Mouse (Mus musculus) B cell, adult 2 months (primary cell): ENCODE measurements at regions not wholly inside any gene's neighbourhood (a gene's known extent, or its start where the extent isn't known, plus 50 kb on each side); places are given as distances from the start of the nearest gene placed in this dataset.

ENCODE experiments used
- DNase-seq, 2 experiments: peaks; one replicate each; pipeline ENCODE4 v3.0.0; 2022

- DNase-seq = no peak
These were observed 87.6 kb upstream of the Atp1a1 start for GRCm38 (mm10) chr3:101691937-101692604.

- DNase-seq = no peak
These were observed 86.3 kb upstream of the Atp1a1 start for GRCm38 (mm10) chr3:101690779-101691178.

GRCm38 (mm10) chr3:101690222-101690621 lies 85.7 kb upstream of the Atp1a1 start:
- DNase-seq = no peak

GRCm38 (mm10) chr3:101685203-101685602 lies 80.7 kb upstream of the Atp1a1 start:
- no peak for DNase-seq

GRCm38 (mm10) chr3:101672943-101673342 lies 68.5 kb upstream of the Atp1a1 start:
- DNase-seq = no peak

DNA sequence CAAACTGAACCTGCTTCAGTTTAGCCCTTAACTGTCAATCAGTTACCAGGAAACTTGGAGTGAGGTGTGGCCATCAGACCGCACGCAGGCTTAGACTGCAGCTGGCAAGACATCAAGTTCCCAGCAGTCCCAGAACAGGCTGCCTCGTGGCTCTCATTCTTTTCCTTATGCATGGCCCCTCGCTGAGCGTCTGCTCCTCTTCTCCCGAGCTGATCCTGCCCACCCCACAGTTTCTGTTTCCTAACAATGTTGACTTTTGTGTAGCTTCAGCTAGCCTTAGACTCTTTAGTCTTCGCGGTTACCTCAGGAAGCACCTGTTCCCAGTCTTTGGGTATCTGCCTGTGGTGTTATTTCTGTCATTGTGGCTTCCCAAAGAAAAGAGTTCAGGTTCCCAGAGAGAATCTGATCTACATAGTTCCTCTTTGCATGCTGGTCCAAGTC lies 66.1 kb upstream of the Atp1a1 start:
- no peak for DNase-seq

DNA sequence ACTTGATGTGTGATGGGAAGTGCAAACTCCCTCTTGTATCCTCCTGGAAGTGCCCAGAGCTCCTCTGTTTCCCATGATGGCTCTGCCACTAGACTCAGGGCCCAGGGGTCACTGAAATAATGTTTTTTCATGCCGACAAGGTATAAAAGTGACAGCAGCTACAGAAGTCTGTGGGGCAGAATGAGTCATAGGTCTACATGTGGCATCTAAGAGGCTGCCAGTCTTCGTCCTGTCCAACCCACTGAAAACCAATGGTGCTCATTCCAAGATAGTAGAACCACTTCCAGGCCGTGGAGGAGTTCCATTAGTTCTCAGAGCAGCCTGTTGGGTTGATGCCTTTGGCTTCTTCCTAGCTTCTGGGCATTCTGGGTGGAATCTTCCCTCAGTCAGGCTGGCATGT lies 65.3 kb upstream of the Atp1a1 start:
- no peak for DNase-seq

DNA sequence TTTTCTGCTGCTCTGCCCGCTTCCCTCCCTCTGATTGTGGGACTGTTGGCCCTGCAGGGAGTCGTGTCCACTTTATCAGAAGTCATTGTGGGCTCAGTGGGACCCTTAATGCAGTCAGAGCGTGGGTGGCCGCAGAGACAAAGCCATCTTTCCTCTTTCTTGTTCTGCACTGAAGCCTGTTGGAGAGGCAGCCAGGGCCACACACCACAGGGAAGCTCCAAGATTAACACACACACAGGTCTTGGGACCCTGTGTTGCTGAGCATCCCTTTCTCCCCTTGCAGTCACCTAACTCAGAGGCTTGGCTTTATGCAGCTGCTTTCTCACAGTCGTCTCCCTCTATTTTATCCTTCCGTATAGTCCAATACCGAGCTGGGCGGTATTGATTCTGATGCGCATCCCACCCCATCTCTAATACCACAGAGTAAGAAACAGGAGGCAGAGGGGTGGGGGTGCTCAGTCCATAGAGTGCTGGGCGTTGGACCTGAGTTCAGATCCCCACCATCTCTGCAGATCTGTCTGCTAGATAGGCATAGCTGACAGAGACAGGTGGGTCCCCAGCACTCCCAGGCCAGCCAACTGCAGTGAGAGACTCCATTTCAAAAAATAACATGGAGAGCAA lies 63.4 kb upstream of the Atp1a1 start:
- DNase-seq = no peak

DNA sequence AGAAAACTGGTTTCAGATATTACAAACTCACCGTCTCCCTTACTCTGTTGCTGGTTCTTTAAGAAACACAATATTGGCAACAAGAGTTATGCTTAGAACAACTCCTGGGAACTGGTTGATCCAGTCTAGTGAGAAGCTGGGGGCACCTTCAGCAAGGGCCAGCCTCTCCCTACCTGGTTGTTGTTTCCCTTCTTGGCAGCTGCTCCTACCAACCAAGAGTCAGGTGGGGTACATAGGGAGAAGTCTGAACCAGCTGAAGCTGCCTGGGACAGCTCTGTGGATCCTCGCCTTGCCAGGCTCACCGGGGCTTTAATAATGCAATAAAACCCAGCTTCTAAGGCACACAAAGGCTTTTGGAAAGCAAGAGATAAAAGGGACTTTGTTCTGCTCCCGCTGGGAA lies 62.7 kb upstream of the Atp1a1 start:
- no peak for DNase-seq

GRCm38 (mm10) chr3:101666583-101666982 lies 62.1 kb upstream of the Atp1a1 start:
- no peak for DNase-seq

DNA sequence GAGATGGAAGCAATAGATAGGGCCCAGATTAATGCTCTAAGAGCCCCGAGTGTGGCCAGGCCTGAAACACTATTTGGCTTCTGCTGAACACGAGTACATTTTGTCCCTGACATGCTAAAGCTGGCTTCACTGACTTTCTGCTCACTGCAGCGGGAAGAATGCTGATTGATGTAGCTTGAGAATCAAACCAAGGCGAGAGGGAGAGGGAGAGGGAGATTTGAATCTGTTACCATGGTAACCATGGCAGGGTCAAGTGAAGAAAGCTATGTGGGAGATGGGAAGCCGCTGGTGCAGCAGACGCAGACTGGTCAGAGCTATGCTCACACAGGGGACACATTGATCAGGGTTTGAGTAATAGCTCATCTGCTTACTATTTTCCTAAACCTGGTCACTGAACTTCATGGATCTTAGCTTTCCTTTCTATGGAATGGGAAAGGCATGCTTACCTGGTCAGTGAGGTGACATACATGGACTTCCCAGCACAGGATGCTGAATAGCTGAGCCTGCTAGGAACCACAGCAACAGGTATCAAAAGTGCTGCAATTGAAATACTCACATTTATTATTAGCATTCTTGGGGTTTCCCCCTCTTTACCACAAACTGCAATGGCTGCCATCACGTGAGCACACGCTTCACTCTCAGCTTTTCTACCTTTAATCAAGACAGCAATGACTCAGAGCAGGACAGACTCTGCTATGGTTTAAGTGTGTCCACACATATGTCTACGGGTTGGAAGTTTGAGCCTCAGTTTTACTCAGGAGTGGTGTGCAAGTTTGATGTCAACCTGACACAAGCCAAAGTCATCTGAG lies 56.9 kb upstream of the Atp1a1 start:
- peak in 1 of 2 experiments; percentile 1 for DNase-seq

DNA sequence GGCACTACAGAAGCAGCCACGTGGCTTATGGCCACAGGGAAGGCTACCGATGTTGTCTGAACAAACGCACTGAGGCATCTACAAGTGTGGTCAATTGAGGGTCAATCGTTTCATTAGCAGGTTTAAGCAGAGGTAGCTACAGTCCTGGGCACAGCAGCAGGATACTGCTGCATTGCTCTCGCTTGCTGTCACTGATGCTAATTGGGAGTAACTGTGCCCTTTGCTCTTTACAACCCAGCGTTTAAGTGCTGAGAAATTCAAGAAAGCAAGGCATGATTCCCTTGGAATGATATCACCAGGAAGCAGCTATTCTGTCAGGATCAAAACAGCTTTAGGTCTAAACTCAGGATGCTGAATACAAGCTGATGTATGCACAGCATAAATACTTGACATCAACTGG lies 56.2 kb upstream of the Atp1a1 start:
- DNase-seq = no peak

- no peak for DNase-seq
These were observed 55.7 kb upstream of the Atp1a1 start for GRCm38 (mm10) chr3:101660176-101660575.

DNA sequence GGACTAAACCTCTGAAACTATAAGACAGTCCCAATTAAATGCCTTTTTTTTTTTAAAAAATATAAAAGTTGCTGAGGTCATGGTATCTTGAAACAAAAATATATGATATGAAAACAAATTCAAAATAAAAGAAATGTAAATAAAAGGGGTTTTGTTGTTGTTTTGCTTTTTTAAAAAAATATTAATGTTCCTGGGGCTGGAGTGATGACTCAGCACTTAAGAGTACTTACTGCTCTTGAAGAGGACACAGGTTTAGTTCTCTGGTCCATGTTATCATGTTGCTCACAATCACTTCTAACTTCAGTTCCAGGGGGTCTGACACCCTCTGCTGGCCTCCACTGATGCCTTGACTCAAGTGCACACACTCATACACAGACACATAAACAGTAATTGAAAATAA lies 53.5 kb upstream of the Atp1a1 start:
- DNase-seq = no peak

- DNase-seq = no peak
These were observed 50.2 kb upstream of the Atp1a1 start for GRCm38 (mm10) chr3:101654720-101655119.
